Mouse (Mus musculus) limb, embryonic 12.5 days (tissue): ENCODE measurements around the gene Kcnk3. TPM values are rescaled to one million over a fixed set of nuclear protein-coding genes. Genes with fewer than 3 reads are reported as not detected.

Experiments
- ATAC-seq: fragments of 200-750 bp; cut with Nextera tagmentation; 2 replicates; pipeline ENCODE4 v1.8.0; 2017; ENCODE audit warnings: low read depth, moderate TSS enrichment; ENCODE audit not compliant: insufficient number of reproducible peaks, insufficient read depth, low FRiP score, low TSS enrichment
- H3K27ac ChIP-seq: fragments of 300-500 bp; sonication (generic); 2 replicates; pipeline ENCODE4 v1.5.1; 2016; ENCODE audit warnings: mild to moderate bottlenecking, moderate library complexity
- H3K27me3 ChIP-seq: fragments of 300-500 bp; sonication (generic); 2 replicates; pipeline ENCODE4 v1.6.1; 2016; ENCODE audit warnings: mild to moderate bottlenecking, moderate library complexity
- H3K36me3 ChIP-seq: fragments of 300-500 bp; sonication (generic); 2 replicates; pipeline ENCODE4 v1.6.1; 2016; ENCODE audit warnings: mild to moderate bottlenecking, moderate library complexity
- H3K4me1 ChIP-seq: fragments of 300-500 bp; sonication (generic); replicated peaks from 2 replicates; pipeline ENCODE4 v1.6.1; 2016
- H3K4me2 ChIP-seq: fragments of 300-500 bp; sonication (generic); 2 replicates; pipeline ENCODE4 v1.6.1; 2016; ENCODE audit warnings: mild to moderate bottlenecking, moderate library complexity
- H3K4me3 ChIP-seq: fragments of 300-500 bp; sonication (generic); replicated peaks from 2 replicates; pipeline ENCODE4 v1.5.1; 2016; ENCODE audit warnings: mild to moderate bottlenecking
- H3K9ac ChIP-seq: fragments of 300-500 bp; sonication (generic); replicated peaks from 2 replicates; pipeline ENCODE4 v1.6.1; 2016; ENCODE audit warnings: mild to moderate bottlenecking, moderate library complexity
- H3K9me3 ChIP-seq: fragments of 300-500 bp; sonication (generic); 2 replicates; pipeline ENCODE4 v1.6.1; 2016; ENCODE audit warnings: mild to moderate bottlenecking, moderate library complexity
- WGBS: fragments of 180-500 bp; shearing (Covaris S2); methylation state at CpG from one replicate; pipeline ENCODE4 v1.1.7; 2016; 5-methylcytosine and 5-hydroxymethylcytosine counted together
- polyA plus RNA-seq: library from polyadenylated mRNA; unstranded; fragments of >200 nt; fragmentation: Nextera tagmentation; extraction: Ambion mirVana; gene quantifications from 2 replicates; pipeline ENCODE4 v1.2.1, GENCODE M21; 2016

Gene Kcnk3
- polyA plus RNA-seq, 1 experiment from 2014 or later, result 0.30 TPM

DNA sequence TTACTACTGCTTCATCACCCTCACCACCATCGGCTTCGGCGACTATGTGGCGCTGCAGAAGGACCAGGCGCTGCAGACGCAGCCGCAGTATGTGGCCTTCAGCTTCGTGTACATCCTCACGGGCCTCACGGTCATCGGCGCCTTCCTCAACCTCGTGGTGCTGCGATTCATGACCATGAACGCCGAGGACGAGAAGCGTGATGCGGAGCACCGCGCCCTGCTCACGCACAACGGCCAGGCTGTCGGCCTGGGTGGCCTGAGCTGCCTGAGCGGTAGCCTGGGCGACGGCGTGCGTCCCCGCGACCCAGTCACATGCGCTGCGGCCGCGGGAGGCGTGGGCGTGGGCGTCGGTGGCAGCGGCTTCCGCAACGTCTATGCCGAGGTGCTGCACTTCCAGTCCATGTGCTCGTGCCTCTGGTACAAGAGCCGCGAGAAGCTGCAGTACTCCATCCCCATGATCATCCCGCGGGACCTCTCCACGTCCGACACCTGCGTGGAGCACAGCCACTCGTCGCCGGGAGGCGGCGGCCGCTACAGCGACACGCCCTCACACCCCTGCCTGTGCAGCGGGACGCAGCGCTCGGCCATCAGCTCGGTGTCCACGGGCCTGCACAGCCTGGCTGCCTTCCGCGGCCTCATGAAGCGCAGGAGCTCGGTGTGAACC is 34.3 kb downstream of the Kcnk3 start:
- Histone ChIP-seq H3K36me3 (no peaks in the 10 kb centered on the region), H3K27ac (no peak overlapping the region), H3K4me1 (peaks cover 17% of the 10 kb centered on the region), H3K9me3 (no peaks in the 10 kb centered on the region), H3K4me3 (peak overlapping the region; percentile 48), H3K4me2 (peak overlapping the region; percentile 92), H3K9ac (peak overlapping the region; percentile 47), H3K27me3 (peaks cover 64% of the 10 kb centered on the region)
- 4% methylated on average over 69 of the region's 69 CpGs for WGBS
- ATAC-seq, result peak; percentile 56

DNA sequence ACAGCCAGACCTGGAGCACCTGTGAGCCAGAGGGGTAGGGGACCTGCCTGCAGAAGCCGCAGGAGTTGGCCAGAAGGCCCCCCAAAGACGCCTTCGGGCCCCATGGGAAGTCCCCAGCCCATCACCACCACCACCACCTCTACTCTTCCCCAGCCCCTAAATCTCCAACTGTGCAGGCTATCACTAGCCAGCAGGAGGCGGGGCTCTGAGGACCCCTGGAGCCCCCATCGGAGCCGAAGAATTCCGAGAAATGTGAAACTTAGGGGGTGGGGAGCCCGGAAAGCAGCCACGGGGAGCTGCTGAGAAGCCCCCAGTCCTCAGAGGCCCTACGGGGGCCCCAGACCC is 34.8 kb downstream of the Kcnk3 start:
- H3K9ac ChIP-seq, result peak overlapping the region; percentile 47
- H3K4me2 ChIP-seq, result peak overlapping the region; percentile 92
- peak overlapping the region; percentile 48 for H3K4me3 ChIP-seq
- no peaks in the 10 kb centered on the region for H3K36me3 ChIP-seq
- peaks cover 17% of the 10 kb centered on the region for H3K4me1 ChIP-seq
- H3K27ac ChIP-seq, result no peak overlapping the region
- H3K27me3 ChIP-seq, result peaks cover 62% of the 10 kb centered on the region
- 2% methylated on average over 10 of the region's 10 CpGs for WGBS
- no peaks in the 10 kb centered on the region for H3K9me3 ChIP-seq
- 0 out of 2 replicates have a peak, but pooled peaks have one; percentile 26 for ATAC-seq

DNA sequence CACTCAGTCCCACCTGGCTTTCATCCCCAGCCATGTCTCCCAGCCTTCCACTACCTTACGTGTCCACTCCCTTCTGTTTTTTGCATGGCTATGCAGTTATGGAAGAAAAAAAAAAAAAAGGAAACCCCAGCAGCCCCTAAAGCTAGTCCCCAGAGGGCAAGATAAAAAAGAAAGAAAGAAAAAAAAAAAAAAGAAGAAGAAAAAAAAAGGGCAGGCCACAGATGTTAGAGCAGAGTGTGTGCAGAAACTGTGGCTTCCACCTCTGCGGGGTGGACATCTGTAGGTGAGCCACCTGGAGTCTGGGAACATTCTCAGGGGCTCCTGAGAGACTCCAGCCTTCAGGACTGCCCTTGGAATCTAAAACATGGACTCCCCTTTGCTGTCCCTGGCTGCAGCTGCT is 35.4 kb downstream of the Kcnk3 start:
- Histone ChIP-seq H3K9ac (peak overlapping the region; percentile 47; the same call in 1 of the 2 replicates), H3K9me3 (no peaks in the 10 kb centered on the region), H3K27me3 (peaks cover 56% of the 10 kb centered on the region), H3K4me2 (peak overlapping the region; percentile 92), H3K4me3 (peak overlapping the region; percentile 48; the same call in 1 of the 2 replicates), H3K27ac (no peak overlapping the region), H3K4me1 (peaks cover 17% of the 10 kb centered on the region), H3K36me3 (no peaks in the 10 kb centered on the region)
- ATAC-seq, result no peak
- WGBS, result 41% methylated on average over 2 of the region's 2 CpGs

DNA sequence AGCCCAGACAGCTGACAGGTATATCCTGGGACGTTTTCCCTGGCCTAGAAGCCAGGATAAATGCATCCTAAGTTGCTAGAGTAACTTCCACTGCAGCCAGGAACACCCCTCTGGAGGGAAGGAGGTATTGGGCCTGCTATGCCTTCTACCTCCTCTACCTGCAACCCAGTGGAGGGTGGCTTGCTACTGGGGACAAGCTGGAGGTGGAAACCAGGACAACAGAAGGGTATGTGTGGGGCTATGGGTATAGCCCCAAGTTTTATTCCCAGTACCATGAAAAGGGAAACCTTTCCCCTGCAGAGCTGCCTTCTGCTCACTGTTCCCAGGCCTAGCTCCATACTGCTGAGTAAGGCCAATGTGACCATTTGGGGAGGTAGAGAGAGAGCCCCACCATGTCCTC is 36.3 kb downstream of the Kcnk3 start:
- no peaks in the 10 kb centered on the region for H3K36me3 ChIP-seq
- peaks cover 49% of the 10 kb centered on the region for H3K27me3 ChIP-seq
- H3K4me2 ChIP-seq, result no peak overlapping the region
- H3K4me3 ChIP-seq, result no peak overlapping the region
- H3K9me3 ChIP-seq, result no peaks in the 10 kb centered on the region
- H3K27ac ChIP-seq, result no peak overlapping the region
- WGBS, result 26% methylated on average over 1 of the region's 1 CpGs
- peaks cover 17% of the 10 kb centered on the region for H3K4me1 ChIP-seq
- no peak for ATAC-seq
- H3K9ac ChIP-seq, result no peak overlapping the region

DNA sequence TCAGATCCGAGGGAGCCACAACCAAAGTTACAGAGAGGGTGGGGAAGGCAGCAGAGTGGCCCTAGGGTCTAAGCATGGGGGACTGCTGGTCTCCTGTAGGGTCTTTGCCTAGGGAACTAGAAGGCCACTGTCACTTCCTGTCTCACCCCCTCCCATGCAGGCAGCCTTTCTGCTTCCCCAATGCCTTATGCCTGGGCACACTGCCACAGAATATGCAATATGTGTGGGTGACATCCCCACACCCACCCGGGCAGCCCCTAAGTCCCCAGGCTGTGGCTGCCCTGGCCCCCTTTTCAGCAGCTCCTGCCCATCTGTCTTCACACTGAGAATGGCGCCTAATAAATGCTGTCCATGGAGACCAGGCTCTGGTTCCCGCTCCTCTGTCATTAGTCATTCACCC is 36.9 kb downstream of the Kcnk3 start:
- Histone ChIP-seq H3K4me3 (no peak overlapping the region), H3K27ac (no peak overlapping the region), H3K36me3 (no peaks in the 10 kb centered on the region), H3K9me3 (no peaks in the 10 kb centered on the region), H3K9ac (no peak overlapping the region), H3K27me3 (peaks cover 46% of the 10 kb centered on the region), H3K4me2 (no peak overlapping the region), H3K4me1 (peaks cover 17% of the 10 kb centered on the region)
- 33% methylated on average over 4 of the region's 4 CpGs for WGBS
- no peak for ATAC-seq

DNA sequence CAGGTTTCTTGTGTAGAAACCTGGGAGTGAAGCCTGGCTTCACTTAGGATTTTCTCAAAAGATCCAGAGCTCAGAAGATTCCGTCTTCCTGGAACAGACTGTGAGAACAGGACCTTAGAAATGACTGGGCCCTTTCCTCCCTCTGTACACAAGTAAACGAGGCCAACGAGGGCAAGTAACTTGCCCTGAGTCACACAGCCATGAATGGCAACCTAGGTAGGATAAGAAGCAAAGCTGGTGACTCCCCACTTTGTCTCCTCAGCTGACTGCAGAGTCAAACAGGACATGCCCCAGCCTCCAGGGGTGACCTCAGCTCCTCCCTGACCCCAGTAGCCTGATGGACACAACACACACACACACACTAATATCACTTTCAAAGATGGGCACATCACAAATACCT is 37.4 kb downstream of the Kcnk3 start:
- no peak for ATAC-seq
- H3K27me3 ChIP-seq, result peaks cover 43% of the 10 kb centered on the region

DNA sequence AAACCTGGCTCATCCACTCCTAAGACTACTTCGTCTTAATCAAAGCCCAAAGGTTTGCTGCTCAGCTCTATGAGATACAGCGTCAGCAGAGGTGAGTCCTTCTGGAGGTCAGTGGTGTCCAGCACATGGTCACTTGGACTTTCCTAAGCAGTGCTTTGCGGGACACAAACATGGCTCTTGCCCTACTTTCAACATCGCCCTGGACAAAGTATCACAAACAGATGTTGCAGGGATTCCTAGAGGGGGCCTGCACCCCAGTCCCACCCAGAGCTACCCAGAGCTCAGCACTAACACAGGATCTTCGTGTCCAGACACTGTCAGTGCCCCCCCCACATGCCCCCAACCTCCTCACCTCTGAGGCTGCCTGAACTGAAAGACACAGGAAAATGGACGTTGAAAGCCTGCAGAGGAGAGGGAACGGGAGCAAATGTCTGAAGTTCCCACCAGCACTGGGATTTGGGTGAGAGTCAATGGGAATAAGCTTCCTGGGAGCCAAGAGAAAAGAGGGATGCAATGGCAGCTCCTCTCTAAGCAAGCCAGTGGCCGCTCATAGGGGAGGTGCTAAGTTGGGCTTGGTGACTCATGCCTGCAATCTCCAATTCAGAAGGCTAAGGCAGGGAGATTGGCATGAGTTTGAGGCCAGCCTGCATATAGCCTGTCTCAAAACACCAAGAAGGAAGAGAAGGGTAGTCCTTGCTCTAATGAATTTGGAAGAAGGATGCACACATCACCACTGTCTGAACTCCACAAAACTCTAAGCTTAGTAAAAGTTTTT is 38.5 kb downstream of the Kcnk3 start:
- H3K36me3 ChIP-seq, result no peaks in the 10 kb centered on the region
- WGBS, result 83% methylated on average over 8 of the region's 8 CpGs
- H3K27ac ChIP-seq, result no peak overlapping the region
- H3K4me1 ChIP-seq, result peaks cover 17% of the 10 kb centered on the region
- no peak overlapping the region for H3K9ac ChIP-seq
- peaks cover 36% of the 10 kb centered on the region for H3K27me3 ChIP-seq
- no peak overlapping the region for H3K4me2 ChIP-seq
- no peak overlapping the region for H3K4me3 ChIP-seq
- no peaks in the 10 kb centered on the region for H3K9me3 ChIP-seq
- no peak for ATAC-seq

More for the DNA sequence above, 37.4 kb downstream of the Kcnk3 start:
- H3K4me2 ChIP-seq, result no peak overlapping the region
- H3K27ac ChIP-seq, result no peak overlapping the region
- no peaks in the 10 kb centered on the region for H3K9me3 ChIP-seq
- WGBS, result 61% methylated on average over 3 of the region's 3 CpGs
- no peaks in the 10 kb centered on the region for H3K36me3 ChIP-seq
- no peak overlapping the region for H3K4me3 ChIP-seq
- peaks cover 17% of the 10 kb centered on the region for H3K4me1 ChIP-seq
- no peak overlapping the region for H3K9ac ChIP-seq

DNA sequence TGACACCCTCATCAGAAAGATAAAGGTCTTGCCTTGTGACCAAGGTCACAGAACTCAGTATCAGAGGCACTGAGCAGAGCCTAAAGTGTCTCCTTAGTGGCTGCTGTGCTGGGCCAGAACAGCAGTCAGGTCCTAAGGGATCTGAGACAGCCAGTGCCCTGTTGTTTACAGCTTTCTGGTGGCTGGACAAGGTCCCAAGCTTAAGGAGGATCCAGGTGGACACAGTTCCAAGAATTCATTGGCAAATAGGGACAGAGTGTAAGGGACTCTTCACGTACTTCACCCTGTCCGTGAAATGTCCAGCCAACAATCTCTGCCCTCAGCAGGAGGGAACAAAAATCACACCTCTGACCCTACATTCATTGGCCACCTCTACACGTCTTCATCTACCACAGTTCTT is 40.5 kb downstream of the Kcnk3 start:
- H3K27me3 ChIP-seq, result peaks cover 18% of the 10 kb centered on the region
- 82% methylated on average over 3 of the region's 3 CpGs for WGBS
- no peak overlapping the region for H3K9ac ChIP-seq
- no peaks in the 10 kb centered on the region for H3K4me1 ChIP-seq
- H3K4me3 ChIP-seq, result no peak overlapping the region
- H3K27ac ChIP-seq, result no peak overlapping the region
- no peaks in the 10 kb centered on the region for H3K36me3 ChIP-seq
- H3K9me3 ChIP-seq, result no peaks in the 10 kb centered on the region
- no peak overlapping the region for H3K4me2 ChIP-seq
- no peak for ATAC-seq

DNA sequence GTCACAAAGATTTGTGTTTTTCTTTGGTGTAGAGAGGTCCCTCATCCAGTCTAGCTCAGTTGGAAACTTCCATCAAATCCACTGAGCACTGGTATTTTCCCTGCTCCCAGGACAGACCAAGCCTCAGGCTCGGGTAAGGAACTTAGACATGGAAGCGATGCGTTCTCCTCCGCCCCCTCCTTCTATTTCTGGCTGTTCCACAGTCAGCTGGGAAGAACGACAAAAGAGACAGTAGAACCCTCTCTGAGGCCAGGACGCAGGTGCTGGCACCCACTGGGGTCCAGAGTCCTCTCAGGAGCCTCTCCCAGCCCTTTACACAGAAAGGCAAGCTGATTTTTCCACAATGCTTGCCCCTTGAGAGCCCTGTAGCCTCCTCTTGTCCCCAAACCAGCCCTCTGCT is 42.4 kb downstream of the Kcnk3 start:
- H3K27ac ChIP-seq, result no peak overlapping the region
- peaks cover 4% of the 10 kb centered on the region for H3K27me3 ChIP-seq
- no peak for ATAC-seq
- H3K4me2 ChIP-seq, result no peak overlapping the region
- H3K4me1 ChIP-seq, result no peaks in the 10 kb centered on the region
- 83% methylated on average over 6 of the region's 6 CpGs for WGBS
- H3K4me3 ChIP-seq, result no peak overlapping the region
- H3K36me3 ChIP-seq, result no peaks in the 10 kb centered on the region
- H3K9ac ChIP-seq, result no peak overlapping the region
- no peaks in the 10 kb centered on the region for H3K9me3 ChIP-seq

DNA sequence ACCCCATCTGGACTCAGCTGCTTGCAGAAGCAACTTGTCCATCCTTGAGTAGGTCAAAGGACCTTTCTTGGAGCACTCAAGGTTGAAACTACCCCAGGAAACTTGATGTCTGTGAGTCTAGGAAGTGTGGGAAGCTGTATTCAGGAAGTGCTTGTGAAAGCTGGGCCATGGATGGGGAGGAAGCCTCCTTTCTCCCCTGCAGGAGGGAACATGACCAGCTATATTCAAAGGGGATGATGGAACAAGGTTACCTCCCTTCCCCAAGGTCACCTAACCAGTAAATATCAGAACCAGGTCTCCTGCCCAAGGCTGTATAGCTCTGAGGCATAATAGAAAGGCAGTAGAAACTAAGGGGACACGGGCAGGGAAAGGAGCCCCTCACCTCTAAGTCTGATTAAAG is 44.2 kb downstream of the Kcnk3 start:
- Histone ChIP-seq H3K4me3 (no peak overlapping the region), H3K27ac (no peak overlapping the region), H3K4me2 (no peak overlapping the region), H3K36me3 (no peaks in the 10 kb centered on the region), H3K4me1 (no peaks in the 10 kb centered on the region), H3K9me3 (no peaks in the 10 kb centered on the region), H3K27me3 (peaks cover 4% of the 10 kb centered on the region; the same call in 1 of the 2 replicates), H3K9ac (no peak overlapping the region)
- no peak for ATAC-seq
- 67% methylated on average over 1 of the region's 1 CpGs for WGBS

DNA sequence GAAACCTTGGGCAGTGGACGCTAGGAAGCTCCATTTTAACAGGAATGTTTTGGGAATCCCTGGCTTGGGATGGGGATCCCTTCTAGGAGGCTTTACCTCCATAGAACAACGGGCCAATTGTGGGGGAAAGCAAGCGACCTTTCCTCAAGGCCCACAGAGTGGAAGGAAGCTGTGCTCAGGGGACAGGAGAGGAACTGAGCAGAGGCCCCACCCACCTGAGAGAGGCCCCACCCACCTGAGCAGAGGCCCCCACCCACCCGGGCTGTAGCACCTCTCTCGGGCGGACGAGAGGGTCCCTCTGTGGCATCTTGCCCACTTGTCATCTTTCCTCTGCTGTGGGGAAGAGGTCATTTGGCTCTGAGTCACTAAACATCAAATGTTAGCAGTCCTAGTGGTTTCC is 49.0 kb downstream of the Kcnk3 start:
- no peaks in the 10 kb centered on the region for H3K36me3 ChIP-seq
- H3K9ac ChIP-seq, result no peak overlapping the region
- H3K4me3 ChIP-seq, result no peak overlapping the region
- no peak for ATAC-seq
- H3K27ac ChIP-seq, result no peak overlapping the region
- H3K9me3 ChIP-seq, result no peaks in the 10 kb centered on the region
- no peak overlapping the region for H3K4me2 ChIP-seq
- no peaks in the 10 kb centered on the region for H3K27me3 ChIP-seq
- WGBS, result 50% methylated on average over 7 of the region's 7 CpGs
- H3K4me1 ChIP-seq, result no peaks in the 10 kb centered on the region
